Mouse (Mus musculus) CD4-positive, CD25-positive, alpha-beta regulatory T cell, adult 2 months (primary cell): ENCODE results near the gene Saysd1.
"Not testable (repeated sequence)": the region's sequence is repeated elsewhere in the genome, so short reads cannot be mapped to it uniquely, and the experiment has no call there.

ENCODE experiments used
- DNase-seq: peaks from one replicate; pipeline ENCODE4 v3.0.0-alpha.2; 2012; ENCODE audit warnings: low read depth, low spot score

The Saysd1 gene

DNA sequence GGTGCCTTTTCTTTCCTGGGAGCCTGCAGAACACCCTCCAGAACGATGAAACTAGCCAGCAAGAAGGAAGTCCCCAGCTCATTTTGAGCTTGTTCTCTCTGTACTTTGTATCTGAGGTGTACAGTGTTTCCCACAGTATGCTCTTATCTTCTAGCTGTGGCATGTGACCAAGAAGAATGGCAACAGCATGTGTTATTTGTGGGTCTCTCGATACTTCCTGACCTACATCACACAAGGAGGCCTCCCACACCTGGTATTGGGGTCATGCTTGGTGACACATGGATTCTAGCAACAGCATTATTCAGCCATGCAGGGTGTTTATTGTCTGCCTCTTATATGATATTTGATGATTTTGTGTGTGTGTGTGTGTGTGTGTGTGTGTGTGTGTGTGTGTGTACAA lies 96.5 kb downstream of the Saysd1 start:
- no peak for DNase-seq

DNA sequence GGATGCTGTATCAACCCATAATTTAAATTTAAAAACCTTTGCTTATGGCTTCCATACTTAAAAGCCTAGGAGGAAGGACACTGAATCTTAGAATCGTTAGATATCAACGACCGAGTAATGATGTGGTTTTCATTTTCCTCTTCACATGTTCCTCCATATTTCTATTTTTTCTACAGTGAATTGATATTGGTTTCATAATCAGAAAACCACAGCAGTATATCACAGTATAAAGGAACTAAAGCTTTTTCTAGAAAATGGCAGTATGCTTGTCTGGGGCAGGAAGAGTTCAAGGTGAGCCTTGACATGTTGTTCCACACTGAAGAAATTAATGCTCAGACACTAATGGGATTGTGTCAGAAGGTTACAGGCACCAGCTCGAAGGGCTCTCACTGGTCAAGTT lies 97.4 kb downstream of the Saysd1 start:
- DNase-seq = no peak

DNA sequence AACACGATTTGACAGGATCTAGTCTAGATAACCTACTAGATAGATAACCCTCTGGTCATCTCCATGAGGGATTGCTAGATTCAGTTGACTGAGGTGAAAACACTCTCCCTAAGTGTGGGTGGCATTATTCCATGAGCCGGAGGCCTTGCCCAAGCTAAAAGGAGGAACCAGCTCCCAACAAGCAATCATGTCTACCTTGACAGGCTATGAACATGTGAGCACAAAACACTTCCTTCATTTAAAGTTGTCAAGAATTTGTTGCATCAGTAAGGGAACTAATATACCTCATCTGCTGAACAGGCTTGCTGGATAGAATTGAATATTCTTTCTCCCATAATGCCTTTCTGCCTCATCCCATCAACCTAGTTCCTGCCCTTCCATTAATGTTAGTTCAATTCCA lies 98.5 kb downstream of the Saysd1 start:
- DNase-seq = no peak

DNA sequence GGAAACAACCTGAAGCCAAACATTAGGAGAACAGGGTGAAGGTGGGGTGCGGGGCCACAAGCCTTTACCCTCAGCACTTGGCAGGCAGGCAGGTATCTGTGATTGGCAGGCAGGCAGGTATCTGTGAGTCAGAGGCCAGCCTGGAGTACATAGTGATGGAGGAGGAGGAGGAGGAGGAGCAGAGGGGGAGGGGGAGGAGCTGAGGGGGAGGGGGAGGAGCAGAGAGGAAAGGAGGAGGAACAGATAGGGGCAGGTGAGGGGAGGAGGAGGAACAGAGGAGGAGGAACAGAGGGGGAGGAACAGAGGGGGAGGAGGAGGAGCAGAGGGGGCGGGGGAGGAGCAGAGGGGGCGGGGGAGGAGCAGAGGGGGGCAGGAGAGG lies 105.6 kb downstream of the Saysd1 start:
- DNase-seq = no peak

DNA sequence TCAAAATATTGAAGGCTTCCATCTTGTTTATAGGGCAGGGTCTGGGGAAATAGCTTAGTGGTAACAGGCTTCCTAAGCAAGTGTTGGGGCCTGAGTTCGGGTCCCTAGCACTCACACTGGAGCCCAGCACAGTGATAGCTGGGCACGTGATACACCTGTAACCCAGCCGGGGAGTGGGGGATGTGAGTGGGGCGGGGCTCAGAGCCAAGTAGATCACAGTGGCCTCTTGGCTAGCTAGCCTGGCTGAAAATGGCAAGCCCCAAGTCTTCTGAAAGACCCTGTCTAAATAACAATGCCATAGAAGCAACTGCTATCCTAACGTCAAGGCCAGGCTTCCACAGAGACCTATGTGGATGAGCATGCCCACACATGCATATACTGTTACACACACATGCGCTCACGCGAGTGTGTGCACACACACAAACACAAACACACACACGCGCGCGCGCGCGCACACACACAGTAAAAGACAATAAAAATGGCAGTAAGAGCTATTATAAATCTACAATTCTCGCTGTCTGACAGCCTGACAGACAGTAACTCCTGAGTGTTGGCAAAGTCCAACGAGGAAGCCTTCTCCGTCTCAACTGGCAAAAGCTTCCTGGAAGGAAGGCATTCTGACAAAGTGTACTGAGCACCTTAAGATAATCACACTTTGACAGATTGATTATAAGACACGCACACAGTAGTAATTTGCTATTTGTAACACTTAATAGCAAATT lies 106.2 kb downstream of the Saysd1 start:
- no peak for DNase-seq

DNA sequence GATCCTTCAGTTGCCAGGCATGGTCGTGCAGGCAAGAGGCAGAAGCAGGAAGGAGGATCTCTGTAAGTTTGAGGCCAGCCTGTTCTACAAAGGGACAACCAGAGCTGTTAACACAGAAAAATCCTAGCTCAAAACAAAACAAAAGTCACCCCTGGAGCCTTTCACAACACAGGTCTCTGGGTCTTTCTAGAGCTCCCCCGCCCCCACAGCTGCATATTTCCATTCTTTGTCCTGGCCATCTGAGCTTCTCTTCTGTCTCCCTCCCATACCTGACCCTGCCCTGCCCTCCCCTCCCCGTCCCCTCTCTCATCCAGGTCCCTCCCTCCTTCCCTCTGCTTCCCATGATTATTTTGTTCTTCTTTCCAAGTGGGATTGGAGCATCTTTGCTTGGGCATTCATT lies 108.7 kb downstream of the Saysd1 start:
- DNase-seq = no peak

DNA sequence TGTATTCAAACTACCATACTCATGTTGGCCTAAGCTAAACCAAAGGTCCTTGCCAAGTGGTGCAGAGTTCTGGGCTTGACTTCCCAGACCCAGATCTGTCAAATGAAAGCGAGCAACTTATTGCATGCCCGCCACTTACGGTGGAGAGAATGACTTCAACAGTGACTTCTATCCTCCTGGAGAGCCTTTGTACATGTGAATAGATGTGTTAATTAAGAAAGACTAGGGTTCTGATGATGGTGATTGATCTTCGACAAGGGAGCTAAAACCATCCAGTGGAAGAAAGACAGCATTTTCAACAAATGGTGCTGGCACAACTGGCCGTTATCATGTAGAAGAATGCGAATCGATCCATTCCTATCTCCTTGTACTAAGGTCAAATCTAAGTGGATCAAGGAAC lies 110.9 kb downstream of the Saysd1 start:
- DNase-seq = not testable (repeated sequence)
